Mouse (Mus musculus) liver, embryonic 12.5 days (tissue): Measurements from ENCODE around the gene Cage1. TPM values are rescaled to one million over a fixed set of nuclear protein-coding genes. Genes with fewer than 3 reads are reported as not detected.

Source experiments
- ATAC-seq: fragments of 200-750 bp; cut with Nextera tagmentation; 2 replicates; pipeline ENCODE4 v1.8.0; 2017; ENCODE audit warnings: moderate number of reproducible peaks, mild to moderate bottlenecking, moderate library complexity
- H3K27ac ChIP-seq: fragments of 300-500 bp; sonication (generic); 2 replicates; pipeline ENCODE4 v1.5.1; 2016; ENCODE audit warnings: mild to moderate bottlenecking
- H3K27me3 ChIP-seq: fragments of 300-500 bp; sonication (generic); replicated peaks from 2 replicates; pipeline ENCODE4 v1.6.1; 2016; ENCODE audit warnings: mild to moderate bottlenecking, moderate library complexity
- H3K36me3 ChIP-seq: fragments of 300-500 bp; sonication (generic); 2 replicates; pipeline ENCODE4 v1.6.1; 2016; ENCODE audit warnings: mild to moderate bottlenecking, moderate library complexity
- H3K4me1 ChIP-seq: fragments of 300-500 bp; sonication (generic); 2 replicates; pipeline ENCODE4 v1.6.1; 2016
- H3K4me2 ChIP-seq: fragments of 300-500 bp; sonication (generic); 2 replicates; pipeline ENCODE4 v1.6.1; 2016; ENCODE audit warnings: mild to moderate bottlenecking, moderate library complexity
- H3K4me3 ChIP-seq: fragments of 300-500 bp; sonication (generic); 2 replicates; pipeline ENCODE4 v1.5.1; 2016; ENCODE audit warnings: mild to moderate bottlenecking, moderate library complexity
- H3K9ac ChIP-seq: fragments of 300-500 bp; sonication (generic); 2 replicates; pipeline ENCODE4 v1.6.1; 2016; ENCODE audit warnings: mild to moderate bottlenecking, moderate library complexity
- H3K9me3 ChIP-seq: fragments of 300-500 bp; sonication (generic); replicated peaks from 2 replicates; pipeline ENCODE4 v1.6.1; 2016; ENCODE audit warnings: mild to moderate bottlenecking, moderate library complexity
- WGBS: fragments of 180-500 bp; shearing (Covaris S2); methylation state at CpG from one replicate; pipeline ENCODE4 v1.1.7; 2016; ENCODE audit not compliant: insufficient replicate concordance; 5-methylcytosine and 5-hydroxymethylcytosine counted together
- polyA plus RNA-seq: library from polyadenylated mRNA; unstranded; fragments of >200 nt; fragmentation: Nextera tagmentation; extraction: Ambion mirVana; gene quantifications from 2 replicates; pipeline ENCODE4 v1.2.1, GENCODE M21; 2016

The Cage1 gene
- 0.80 and 0.88 TPM in 2 replicates for polyA plus RNA-seq

- peak; percentile 95 for ATAC-seq
- Histone ChIP-seq H3K36me3 (peaks cover 36% of the 10 kb centered on the region), H3K4me1 (peaks cover 32% of the 10 kb centered on the region), H3K4me2 (peak within 1 kb of the TSS; percentile 96), H3K27me3 (no peaks in the 10 kb centered on the region), H3K27ac (peak within 1 kb of the TSS; percentile 85), H3K9me3 (no peaks in the 10 kb centered on the region), H3K4me3 (peak within 1 kb of the TSS; percentile 97), H3K9ac (peak within 1 kb of the TSS; percentile 96)
- under 1% methylated on average over 47 of the region's 47 CpGs for WGBS
Observed at GRCm38 (mm10) chr13:38037044-38037687, at the start of gene Cage1. Gene Cage1 (minus strand): TSS chr13:38037069.

- WGBS, result 53% methylated on average over 7 of the region's 7 CpGs
- Histone ChIP-seq H3K27me3 (peaks cover 21% of the 10 kb centered on the region; the same call in 1 of the 2 replicates), H3K36me3 (no peaks in the 10 kb centered on the region), H3K9ac (no peak overlapping the region), H3K4me3 (no peak overlapping the region), H3K9me3 (no peaks in the 10 kb centered on the region), H3K4me2 (no peak overlapping the region), H3K27ac (no peak overlapping the region), H3K4me1 (peaks cover 13% of the 10 kb centered on the region; the same call in 1 of the 2 replicates)
- no peak for ATAC-seq
Observed at GRCm38 (mm10) chr13:38081161-38081560, 44.3 kb upstream of the Cage1 start.

- no peak overlapping the region for H3K4me2 ChIP-seq
Observed at GRCm38 (mm10) chr13:38080725-38081124, 43.9 kb upstream of the Cage1 start.

GRCm38 (mm10) chr13:38080014-38080413, 43.1 kb upstream of the Cage1 start:
- H3K9me3 ChIP-seq, result no peaks in the 10 kb centered on the region
- H3K9ac ChIP-seq, result no peak overlapping the region
- peaks cover 13% of the 10 kb centered on the region; the same call in 1 of the 2 replicates for H3K4me1 ChIP-seq
- H3K27ac ChIP-seq, result no peak overlapping the region
- no peak for ATAC-seq
- peaks cover 21% of the 10 kb centered on the region; the same call in 1 of the 2 replicates for H3K27me3 ChIP-seq
- WGBS, result 53% methylated on average over 9 of the region's 9 CpGs
- H3K4me2 ChIP-seq, result no peak overlapping the region
- no peak overlapping the region for H3K4me3 ChIP-seq
- H3K36me3 ChIP-seq, result no peaks in the 10 kb centered on the region

More at GRCm38 (mm10) chr13:38080725-38081124, 43.9 kb upstream of the Cage1 start:
- Histone ChIP-seq H3K4me1 (peaks cover 13% of the 10 kb centered on the region; the same call in 1 of the 2 replicates), H3K4me3 (no peak overlapping the region), H3K9me3 (no peaks in the 10 kb centered on the region), H3K36me3 (no peaks in the 10 kb centered on the region), H3K27ac (no peak overlapping the region), H3K27me3 (peaks cover 21% of the 10 kb centered on the region; the same call in 1 of the 2 replicates), H3K9ac (no peak overlapping the region)
- WGBS, result 75% methylated on average over 14 of the region's 14 CpGs
- no peak for ATAC-seq

GRCm38 (mm10) chr13:38079366-38079765, 42.5 kb upstream of the Cage1 start:
- Histone ChIP-seq H3K4me3 (no peak overlapping the region), H3K36me3 (no peaks in the 10 kb centered on the region), H3K4me1 (peaks cover 18% of the 10 kb centered on the region), H3K4me2 (no peak overlapping the region), H3K27me3 (peaks cover 21% of the 10 kb centered on the region; the same call in 1 of the 2 replicates), H3K9me3 (no peaks in the 10 kb centered on the region), H3K9ac (no peak overlapping the region), H3K27ac (no peak overlapping the region)
- no peak for ATAC-seq
- WGBS, result 60% methylated on average over 5 of the region's 5 CpGs

GRCm38 (mm10) chr13:38078836-38079235, 42.0 kb upstream of the Cage1 start:
- H3K36me3 ChIP-seq, result no peaks in the 10 kb centered on the region
- H3K9ac ChIP-seq, result no peak overlapping the region
- H3K4me3 ChIP-seq, result no peak overlapping the region
- H3K27me3 ChIP-seq, result peaks cover 21% of the 10 kb centered on the region; the same call in 1 of the 2 replicates
- H3K9me3 ChIP-seq, result no peaks in the 10 kb centered on the region
- H3K4me1 ChIP-seq, result peaks cover 23% of the 10 kb centered on the region
- H3K4me2 ChIP-seq, result no peak overlapping the region
- 24% methylated on average over 6 of the region's 6 CpGs for whole genome bisulfite sequencing
- no peak for ATAC-seq
- no peak overlapping the region for H3K27ac ChIP-seq

GRCm38 (mm10) chr13:38077113-38077512, 40.2 kb upstream of the Cage1 start:
- H3K36me3 ChIP-seq, result no peaks in the 10 kb centered on the region
- H3K9me3 ChIP-seq, result no peaks in the 10 kb centered on the region
- H3K9ac ChIP-seq, result no peak overlapping the region
- H3K27me3 ChIP-seq, result peaks cover 21% of the 10 kb centered on the region; the same call in 1 of the 2 replicates
- H3K4me3 ChIP-seq, result no peak overlapping the region
- H3K4me1 ChIP-seq, result peaks cover 25% of the 10 kb centered on the region
- no peak overlapping the region for H3K4me2 ChIP-seq
- no peak for ATAC-seq
- WGBS, result 23% methylated on average over 11 of the region's 11 CpGs
- no peak overlapping the region for H3K27ac ChIP-seq

- no peak overlapping the region for H3K4me3 ChIP-seq
- H3K27ac ChIP-seq, result peak overlapping the region; percentile 52
- peaks cover 15% of the 10 kb centered on the region; the same call in 1 of the 2 replicates for H3K27me3 ChIP-seq
- H3K4me2 ChIP-seq, result no peak overlapping the region
- peaks cover 25% of the 10 kb centered on the region for H3K4me1 ChIP-seq
- H3K36me3 ChIP-seq, result no peaks in the 10 kb centered on the region
- H3K9me3 ChIP-seq, result no peaks in the 10 kb centered on the region
- WGBS, result 24% methylated on average over 5 of the region's 5 CpGs
- ATAC-seq, result peak; percentile 48
- H3K9ac ChIP-seq, result no peak overlapping the region
Observed at GRCm38 (mm10) chr13:38074404-38074803, 37.5 kb upstream of the Cage1 start.

GRCm38 (mm10) chr13:38073374-38074307, 36.8 kb upstream of the Cage1 start:
- Histone ChIP-seq H3K4me3 (no peak overlapping the region), H3K9ac (no peak overlapping the region), H3K27ac (peak overlapping the region; percentile 52), H3K27me3 (peaks cover 11% of the 10 kb centered on the region; the same call in 1 of the 2 replicates), H3K9me3 (no peaks in the 10 kb centered on the region), H3K4me2 (no peak overlapping the region), H3K36me3 (no peaks in the 10 kb centered on the region), H3K4me1 (peaks cover 23% of the 10 kb centered on the region)
- peak; percentile 75 for ATAC-seq
- 55% methylated on average over 17 of the region's 18 CpGs for WGBS

- Histone ChIP-seq H3K4me3 (no peak overlapping the region), H3K27me3 (no peaks in the 10 kb centered on the region), H3K9ac (no peak overlapping the region), H3K36me3 (no peaks in the 10 kb centered on the region), H3K27ac (no peak overlapping the region), H3K4me2 (no peak overlapping the region), H3K9me3 (no peaks in the 10 kb centered on the region), H3K4me1 (peaks cover 12% of the 10 kb centered on the region)
- ATAC-seq, result no peak
- 66% methylated on average over 4 of the region's 4 CpGs for WGBS
Observed at GRCm38 (mm10) chr13:38070945-38071344, 34.1 kb upstream of the Cage1 start.

- Histone ChIP-seq H3K36me3 (peaks cover 34% of the 10 kb centered on the region), H3K4me2 (no peak overlapping the region), H3K4me1 (no peaks in the 10 kb centered on the region), H3K9me3 (no peaks in the 10 kb centered on the region), H3K9ac (no peak overlapping the region), H3K4me3 (no peak overlapping the region), H3K27me3 (no peaks in the 10 kb centered on the region), H3K27ac (no peak overlapping the region)
- WGBS, result 57% methylated on average over 11 of the region's 11 CpGs
- ATAC-seq, result 0 out of 2 replicates have a peak, but pooled peaks have one; percentile 32
Observed at GRCm38 (mm10) chr13:38064854-38065663, 28.2 kb upstream of the Cage1 start.
